Mouse (Mus musculus) forebrain, embryonic 14.5 days (tissue): ENCODE results near the gene Rtf2. TPM values are rescaled to one million over a fixed set of nuclear protein-coding genes. Genes with fewer than 3 reads are reported as not detected.

ENCODE experiments used
- ATAC-seq: fragments of 200-750 bp; cut with Nextera tagmentation; 2 replicates; pipeline ENCODE4 v1.8.0; 2017; ENCODE audit warnings: mild to moderate bottlenecking, moderate library complexity
- DNase-seq: peaks from one replicate; pipeline ENCODE4 v3.0.0-alpha.2; 2015; ENCODE audit warnings: low spot score
- H3K27ac ChIP-seq: fragments of 300-500 bp; sonication (generic); 2 replicates; pipeline ENCODE4 v1.5.1; 2014; ENCODE audit warnings: low read depth, mild to moderate bottlenecking, control low read depth, low read length, moderate library complexity
- H3K27me3 ChIP-seq: fragments of 300-500 bp; sonication (generic); replicated peaks from 2 replicates; pipeline ENCODE4 v1.6.1; 2014; ENCODE audit warnings: low read length, control low read depth, mixed read lengths; ENCODE audit not compliant: control insufficient read depth, insufficient read depth
- H3K36me3 ChIP-seq: fragments of 300-500 bp; sonication (generic); 2 replicates; pipeline ENCODE4 v1.6.1; 2014; ENCODE audit warnings: low read length, control low read depth; ENCODE audit not compliant: control insufficient read depth, insufficient read depth
- H3K4me1 ChIP-seq: fragments of 300-500 bp; sonication (generic); 2 replicates; pipeline ENCODE4 v1.6.1; 2014; ENCODE audit warnings: antibody characterized with exemption, low read length, control low read depth; ENCODE audit not compliant: control insufficient read depth, insufficient read depth
- H3K4me2 ChIP-seq: fragments of 300-500 bp; sonication (generic); 2 replicates; pipeline ENCODE4 v1.6.1; 2014; ENCODE audit warnings: mild to moderate bottlenecking, control low read depth, low read length
- H3K4me3 ChIP-seq: fragments of 300-500 bp; sonication (generic); 2 replicates; pipeline ENCODE4 v1.5.1; 2014; ENCODE audit warnings: low read depth, low read length, control low read depth
- H3K9ac ChIP-seq: fragments of 300-500 bp; sonication (generic); 2 replicates; pipeline ENCODE4 v1.6.1; 2014; ENCODE audit warnings: mild to moderate bottlenecking, low read length, control low read depth, moderate library complexity
- H3K9me3 ChIP-seq: fragments of 300-500 bp; sonication (generic); replicated peaks from 2 replicates; pipeline ENCODE4 v1.6.1; 2016; ENCODE audit warnings: low read length, control low read depth, mixed read lengths; ENCODE audit not compliant: control insufficient read depth
- WGBS: fragments of 180-500 bp; shearing (Covaris S2); extraction: QIAGEN DNeasy Blood & Tissue Kit; methylation state at CpG from one replicate; pipeline ENCODE4 v1.1.7; 2014; 5-methylcytosine and 5-hydroxymethylcytosine counted together
- polyA plus RNA-seq: library from polyadenylated mRNA; unstranded; fragments of >200 nt; fragmentation: Nextera tagmentation; extraction: Ambion mirVana; gene quantifications from 2 replicates; pipeline ENCODE4 v1.2.1, GENCODE M21; 2014

The Rtf2 gene
- polyA plus RNA-seq, 1 experiment from 2014 or later, result 106 TPM

DNA sequence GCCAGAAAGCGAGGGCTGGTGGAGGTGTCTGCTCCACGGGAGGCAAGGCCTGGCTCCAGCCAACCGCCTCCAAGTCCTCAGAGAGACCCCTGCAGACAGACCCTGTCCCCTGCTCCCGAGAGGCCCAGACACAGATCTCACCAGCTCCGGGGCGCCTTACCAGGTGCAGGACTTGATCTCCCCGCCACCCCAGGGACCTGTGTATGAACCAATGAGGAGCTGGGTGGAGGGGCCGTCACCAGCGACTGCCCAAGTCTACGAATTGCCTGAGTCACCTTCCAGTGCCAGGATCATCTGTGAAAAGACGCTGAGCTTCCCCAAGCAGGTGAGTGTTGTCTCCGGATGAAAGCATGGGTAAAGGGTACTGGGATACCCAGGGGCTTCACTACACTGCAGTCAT is 24.1 kb upstream of the Rtf2 start:
- WGBS, result 61% methylated on average over 11 of the region's 12 CpGs
- Histone ChIP-seq H3K27me3 (no peaks in the 10 kb centered on the region), H3K4me3 (no peak overlapping the region), H3K4me1 (no peaks in the 10 kb centered on the region), H3K4me2 (no peak overlapping the region), H3K36me3 (no peaks in the 10 kb centered on the region), H3K9me3 (no peaks in the 10 kb centered on the region), H3K9ac (no peak overlapping the region), H3K27ac (no peak overlapping the region)
- DNase-seq (no peak), ATAC-seq (no peak)

DNA sequence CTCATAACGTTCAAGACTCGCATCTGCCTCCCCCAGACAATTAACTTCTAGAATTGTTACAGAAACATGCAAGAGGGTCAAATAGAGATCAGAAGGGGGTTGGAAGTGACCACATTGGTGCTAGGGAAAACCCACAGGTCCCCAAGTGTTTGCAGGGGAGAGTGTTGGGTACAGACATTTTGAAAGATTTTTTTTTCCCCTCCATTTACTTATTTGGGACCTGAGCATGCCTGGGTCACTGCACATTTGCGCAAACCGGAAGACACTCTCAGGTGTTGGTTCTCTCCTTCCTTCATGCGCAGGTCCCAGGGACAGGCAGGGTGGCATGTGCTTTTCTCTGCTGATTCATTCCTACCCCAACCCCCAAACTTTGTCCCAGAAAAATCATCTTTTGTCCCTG is 23.5 kb upstream of the Rtf2 start:
- ATAC-seq, result no peak
- H3K36me3 ChIP-seq, result no peaks in the 10 kb centered on the region
- H3K9me3 ChIP-seq, result no peaks in the 10 kb centered on the region
- no peaks in the 10 kb centered on the region for H3K27me3 ChIP-seq
- H3K4me2 ChIP-seq, result no peak overlapping the region
- H3K27ac ChIP-seq, result no peak overlapping the region
- no peaks in the 10 kb centered on the region for H3K4me1 ChIP-seq
- no peak overlapping the region for H3K9ac ChIP-seq
- no peak overlapping the region for H3K4me3 ChIP-seq
- no peak for DNase-seq
- WGBS, result 92% methylated on average over 5 of the region's 5 CpGs

DNA sequence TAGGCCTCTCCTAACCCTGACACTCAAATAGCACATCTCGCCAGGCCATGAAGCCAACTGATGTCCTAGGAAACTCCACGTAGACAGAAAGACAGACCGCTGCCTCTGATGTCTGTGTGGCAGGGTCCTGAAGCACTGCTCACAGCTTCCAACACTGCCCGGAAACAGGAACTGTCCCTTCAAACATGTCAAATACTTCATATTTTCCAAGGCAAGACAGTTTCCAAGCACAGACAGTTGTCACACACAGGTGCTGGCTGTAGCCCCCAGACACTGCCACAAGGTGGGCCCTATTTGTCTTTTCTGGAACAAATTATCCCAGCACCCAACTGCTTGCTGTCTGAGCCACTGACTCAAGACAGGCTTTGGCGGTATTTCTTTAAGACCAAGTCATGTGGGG is 22.1 kb upstream of the Rtf2 start:
- Histone ChIP-seq H3K4me2 (no peak overlapping the region), H3K4me1 (no peaks in the 10 kb centered on the region), H3K9me3 (no peaks in the 10 kb centered on the region), H3K27ac (no peak overlapping the region), H3K9ac (no peak overlapping the region), H3K36me3 (no peaks in the 10 kb centered on the region), H3K27me3 (no peaks in the 10 kb centered on the region), H3K4me3 (no peak overlapping the region)
- DNase-seq (no peak), ATAC-seq (no peak)
- WGBS, result 86% methylated on average over 5 of the region's 5 CpGs

DNA sequence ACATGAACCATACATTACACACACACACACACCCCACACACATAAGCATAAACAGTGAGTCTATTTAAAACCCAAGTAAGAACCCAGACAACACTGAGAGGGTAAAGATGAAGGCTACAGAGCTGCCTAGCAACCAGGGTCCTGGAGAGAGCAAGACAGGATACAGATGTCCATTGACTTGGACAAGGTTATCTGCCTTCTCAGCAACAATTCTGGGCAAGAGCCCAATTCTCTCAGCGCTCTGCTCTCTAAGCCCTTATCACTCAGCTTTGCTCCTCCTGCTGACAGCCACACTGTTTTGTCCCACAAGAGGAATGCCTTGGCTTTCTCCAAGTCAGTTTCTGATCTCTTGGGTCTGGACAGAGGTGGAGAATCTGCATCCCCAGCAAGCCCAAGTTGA is 9.7 kb upstream of the Rtf2 start:
- H3K27me3 ChIP-seq, result no peaks in the 10 kb centered on the region
- H3K4me2 ChIP-seq, result no peak overlapping the region
- no peaks in the 10 kb centered on the region for H3K9me3 ChIP-seq
- ATAC-seq (no peak), DNase-seq (no peak)
- H3K36me3 ChIP-seq, result no peaks in the 10 kb centered on the region
- H3K27ac ChIP-seq, result no peak overlapping the region
- no peak overlapping the region for H3K4me3 ChIP-seq
- no peak overlapping the region for H3K9ac ChIP-seq
- 94% methylated on average over 1 of the region's 1 CpGs for WGBS
- no peaks in the 10 kb centered on the region for H3K4me1 ChIP-seq

DNA sequence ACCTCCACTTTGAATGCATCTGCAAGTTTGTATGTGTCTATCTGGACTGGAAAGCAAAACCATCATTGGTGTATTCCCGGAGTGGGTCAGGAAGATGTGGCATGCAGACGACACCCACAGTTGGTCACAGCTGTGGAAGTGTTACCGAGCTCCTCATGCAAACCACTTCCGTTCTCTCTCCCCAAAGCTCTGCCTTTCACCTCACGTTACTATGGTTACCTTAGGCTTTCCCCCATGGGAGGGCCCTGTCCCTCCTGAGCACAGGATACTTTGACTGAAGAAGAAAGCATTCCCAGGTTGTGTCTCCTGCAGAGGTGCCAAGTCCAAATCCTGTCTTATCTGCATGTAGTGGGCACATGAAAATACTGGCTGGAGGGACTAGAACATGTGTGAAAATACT is 6.6 kb upstream of the Rtf2 start:
- no peaks in the 10 kb centered on the region for H3K36me3 ChIP-seq
- H3K4me3 ChIP-seq, result no peak overlapping the region
- no peaks in the 10 kb centered on the region for H3K27me3 ChIP-seq
- H3K4me1 ChIP-seq, result no peaks in the 10 kb centered on the region
- ATAC-seq, result no peak
- no peak for DNase-seq
- no peak overlapping the region for H3K27ac ChIP-seq
- H3K9ac ChIP-seq, result no peak overlapping the region
- H3K9me3 ChIP-seq, result no peaks in the 10 kb centered on the region
- WGBS, result 53% methylated on average over 5 of the region's 5 CpGs
- no peak overlapping the region for H3K4me2 ChIP-seq

DNA sequence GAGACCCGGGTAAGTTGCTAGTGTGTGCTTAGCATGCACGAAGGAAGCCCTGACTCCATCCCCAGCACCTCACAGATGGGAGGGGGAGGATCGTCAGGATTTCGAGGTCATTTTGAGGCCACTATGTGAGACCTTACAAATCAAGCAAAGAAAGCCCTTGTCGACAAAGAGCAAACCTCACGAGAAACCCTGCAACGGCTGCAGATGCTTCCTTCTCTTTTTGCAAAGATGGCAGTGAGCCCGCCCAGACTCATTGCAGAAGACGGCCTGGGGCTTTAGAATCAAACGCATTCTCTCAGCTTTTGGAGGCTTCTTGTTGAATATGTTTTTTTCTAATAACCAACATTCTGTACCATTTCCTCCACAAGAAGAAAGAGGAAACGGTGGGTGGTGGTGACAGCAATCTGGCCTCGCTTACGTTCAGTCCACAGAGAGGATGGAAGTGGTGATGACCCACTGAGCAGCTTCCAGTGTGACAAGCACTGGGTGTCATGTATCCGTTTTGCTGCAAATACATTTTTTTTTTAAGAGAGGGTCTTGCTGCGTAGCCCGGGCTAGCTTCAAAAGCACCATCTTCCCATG is 2.9 kb upstream of the Rtf2 start:
- WGBS, result 71% methylated on average over 16 of the region's 16 CpGs
- no peak for DNase-seq
- Histone ChIP-seq H3K27me3 (no peaks in the 10 kb centered on the region), H3K9me3 (no peaks in the 10 kb centered on the region), H3K4me2 (no peak overlapping the region), H3K4me1 (peaks cover 14% of the 10 kb centered on the region; the same call in 1 of the 2 replicates), H3K27ac (no peak overlapping the region), H3K9ac (no peak overlapping the region), H3K4me3 (no peak overlapping the region), H3K36me3 (no peaks in the 10 kb centered on the region)
- no peak for ATAC-seq

DNA sequence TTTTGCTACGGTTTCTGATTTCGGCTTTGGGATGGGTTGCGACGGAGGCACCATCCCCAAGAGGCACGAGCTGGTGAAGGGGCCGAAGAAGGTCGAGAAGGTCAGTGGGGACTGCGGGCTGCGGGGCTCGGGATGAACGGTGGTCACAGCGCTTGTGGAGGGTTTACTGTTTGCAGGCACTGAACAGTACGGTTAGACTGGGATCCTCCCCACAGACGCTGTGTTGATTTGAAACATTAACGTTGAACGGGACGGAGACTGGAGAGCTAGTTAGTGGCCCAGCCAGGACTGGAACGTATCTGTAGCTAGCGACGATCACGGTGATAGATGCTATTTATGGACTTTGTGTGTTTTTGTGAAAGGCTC is 267 bp downstream of the Rtf2 start:
- Histone ChIP-seq H3K4me2 (peak overlapping the region; percentile 94), H3K4me3 (peak overlapping the region; percentile 75), H3K27me3 (no peaks in the 10 kb centered on the region), H3K4me1 (peaks cover 14% of the 10 kb centered on the region; the same call in 1 of the 2 replicates), H3K36me3 (peaks cover 13% of the 10 kb centered on the region), H3K9ac (peak overlapping the region; percentile 71), H3K27ac (peak overlapping the region; percentile 29; the same call in 1 of the 2 replicates), H3K9me3 (no peaks in the 10 kb centered on the region)
- DNase-seq, result no peak
- under 1% methylated on average over 21 of the region's 21 CpGs for WGBS
- ATAC-seq, result peak; percentile 67

DNA sequence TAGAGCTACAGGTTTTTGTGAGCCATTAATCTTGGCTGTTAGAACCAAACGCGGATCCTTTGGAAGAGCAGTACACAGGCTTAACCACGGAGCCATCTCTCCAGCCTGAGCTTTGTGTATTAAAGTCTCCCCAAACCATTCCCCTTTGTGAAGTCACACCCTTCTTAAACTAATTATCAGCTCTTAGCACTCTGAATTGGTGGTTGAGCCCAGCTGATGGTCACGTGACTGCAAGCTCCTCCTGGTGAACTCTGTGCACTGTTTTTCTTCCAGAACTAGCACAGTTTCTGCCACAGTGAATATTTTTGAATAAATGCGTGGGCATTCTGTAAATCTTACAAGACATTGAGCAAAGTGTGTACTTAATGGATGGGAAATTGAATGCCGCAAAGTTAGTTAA is 820 bp downstream of the Rtf2 start:
- Histone ChIP-seq H3K4me2 (peak overlapping the region; percentile 94), H3K27me3 (no peaks in the 10 kb centered on the region), H3K27ac (no peak overlapping the region; the same call in 1 of the 2 replicates), H3K4me1 (peaks cover 14% of the 10 kb centered on the region; the same call in 1 of the 2 replicates), H3K9ac (peak overlapping the region; percentile 71), H3K9me3 (no peaks in the 10 kb centered on the region), H3K4me3 (peak overlapping the region; percentile 75), H3K36me3 (peaks cover 18% of the 10 kb centered on the region)
- ATAC-seq, result no peak
- no peak for DNase-seq
- WGBS, result 33% methylated on average over 6 of the region's 6 CpGs

DNA sequence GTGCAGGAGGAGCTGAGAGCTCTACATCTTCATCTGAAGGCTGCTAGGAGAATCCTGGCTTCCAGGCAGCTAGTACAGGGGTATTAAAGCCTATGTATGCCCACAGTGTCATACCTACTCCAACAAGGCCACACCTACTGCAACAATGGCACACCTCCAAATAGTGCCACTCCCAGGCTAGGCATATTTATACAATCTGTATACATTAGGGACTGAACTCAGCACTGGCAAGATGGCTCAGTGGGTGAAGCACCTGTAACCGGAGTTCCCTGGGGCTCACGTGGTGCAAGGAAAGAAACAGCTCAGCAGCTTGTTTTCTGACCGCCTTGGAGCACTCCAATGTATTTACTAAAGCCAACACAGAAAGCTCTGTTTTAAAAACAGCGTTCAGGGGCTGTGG is 5.3 kb downstream of the Rtf2 start:
- 91% methylated on average over 4 of the region's 4 CpGs for WGBS
- Histone ChIP-seq H3K4me1 (peaks cover 10% of the 10 kb centered on the region; the same call in 1 of the 2 replicates), H3K36me3 (peaks cover 63% of the 10 kb centered on the region)

More for the DNA sequence above, 5.3 kb downstream of the Rtf2 start:
- H3K4me2 ChIP-seq, result no peak overlapping the region
- H3K27ac ChIP-seq, result no peak overlapping the region
- no peak for ATAC-seq
- no peak overlapping the region for H3K9ac ChIP-seq
- H3K4me3 ChIP-seq, result no peak overlapping the region
- no peaks in the 10 kb centered on the region for H3K27me3 ChIP-seq
- H3K9me3 ChIP-seq, result no peaks in the 10 kb centered on the region
- no peak for DNase-seq
